ENCODE assay signal across 28 mouse cellular contexts in genomic region chr1:169671801-169672200, GRCm38 (mm10). TPM values are rescaled to one million over a fixed set of nuclear protein-coding genes. Genes with fewer than 3 reads are reported as not detected.
DNase-seq lines count a peak whose midpoint lies in the region; ATAC-seq lines count a peak whose summit lies in the region.
"Had no signal": no experiment of that assay in that cellular context is flagged by ENCODE, and none has a peak within 500 bp of the region (broad histone marks: within the 10 kb centered on the region; RNA-seq: fewer than 3 reads in every experiment).

No protein-coding gene starts in this region.

- DNase-seq in adrenal gland, postnatal 36 days, result peak; percentile 10 to 13
- no peak for DNase-seq in adrenal gland, postnatal 14 days
- no peak for DNase-seq in heart, postnatal 36 days
- DNase-seq in Muller cell, postnatal 12 days (ENCODE audit: inconsistent ontology term), result peak; percentile 90
- DNase-seq in fibroblast of lung, adult 2 months (ENCODE audit: low read depth), result peak; percentile 69
- DNase-seq in kidney, adult 9 months, result no peak
- DNase-seq: cerebellum, adult 8-10 months; cerebellum, postnatal 25 days; kidney, adult 11 months; kidney, postnatal 4 days; layer of hippocampus, postnatal 36 days; liver; lung, adult 2 months; lung, postnatal 14 days; right cerebral cortex, adult 18-20 months; thymus, adult 2 months; thymus, postnatal 36 days had no signal

- H3K9ac ChIP-seq in heart, embryonic 15.5 days, result no peak overlapping the region
- H3K9ac ChIP-seq in neural tube, embryonic 15.5 days (replicated peaks), result no peak overlapping the region
- H3K9ac ChIP-seq: heart, embryonic 12.5 days; hindbrain, embryonic 14.5 days; liver, embryonic 14.5 days; midbrain, embryonic 15.5 days had no signal

- no peaks in the 10 kb centered on the region for H3K27me3 ChIP-seq in heart, embryonic 15.5 days
- no peaks in the 10 kb centered on the region for H3K27me3 ChIP-seq in neural tube, embryonic 15.5 days (replicated peaks)
- H3K27me3 ChIP-seq: heart, embryonic 12.5 days; midbrain, embryonic 15.5 days had no signal

- H3K4me3 ChIP-seq in heart, embryonic 15.5 days, result no peak overlapping the region
- no peak overlapping the region for H3K4me3 ChIP-seq in neural tube, embryonic 15.5 days (replicated peaks)
- H3K4me3 ChIP-seq: forebrain, embryonic 10.5 days; heart, embryonic 12.5 days; midbrain, embryonic 10.5 days; midbrain, embryonic 15.5 days had no signal

- intact Hi-C loops in heart, postnatal 36 days (cut with DNase I), result loop anchor here (5.0 kb wide), 2 partner anchors 140 to 466 kb away; partner anchors contain the start of gene Nuf2

- H3K4me2 ChIP-seq in heart, embryonic 15.5 days, result no peak overlapping the region
- no peak overlapping the region for H3K4me2 ChIP-seq in neural tube, embryonic 15.5 days
- H3K4me2 ChIP-seq: heart, embryonic 12.5 days; hindbrain, embryonic 14.5 days; midbrain, embryonic 15.5 days had no signal

- H3K4me1 ChIP-seq in heart, embryonic 15.5 days (replicated peaks), result no peaks in the 10 kb centered on the region
- H3K4me1 ChIP-seq in neural tube, embryonic 15.5 days, result no peaks in the 10 kb centered on the region
- H3K4me1 ChIP-seq: forebrain, embryonic 10.5 days; heart, embryonic 12.5 days; midbrain, embryonic 15.5 days had no signal

- no peak for ATAC-seq in heart, embryonic 15.5 days (replicated peaks; ENCODE audit: insufficient number of reproducible peaks, insufficient read depth, low FRiP score, low read depth)
- ATAC-seq in neural tube, embryonic 15.5 days (ENCODE audit: low FRiP score), result no peak
- ATAC-seq: forebrain, embryonic 16.5 days; inflammation-experienced regulatory T-cells, adult 6 months; midbrain, embryonic 15.5 days had no signal

- no peaks in the 10 kb centered on the region for H3K36me3 ChIP-seq in heart, embryonic 15.5 days
- H3K36me3 ChIP-seq in neural tube, embryonic 15.5 days, result no peaks in the 10 kb centered on the region
- H3K36me3 ChIP-seq: forebrain, embryonic 10.5 days; heart, embryonic 12.5 days; midbrain, embryonic 10.5 days; midbrain, embryonic 15.5 days had no signal

- 67% methylated on average over 2 of the region's 2 CpGs for WGBS in heart, embryonic 15.5 days
- WGBS in neural tube, embryonic 15.5 days, result 83% methylated on average over 2 of the region's 2 CpGs

- no peaks in the 10 kb centered on the region for H3K9me3 ChIP-seq in heart, embryonic 15.5 days (replicated peaks)
- no peaks in the 10 kb centered on the region for H3K9me3 ChIP-seq in neural tube, embryonic 15.5 days (replicated peaks)
- H3K9me3 ChIP-seq: forebrain, embryonic 10.5 days; heart, embryonic 12.5 days; midbrain, embryonic 10.5 days; midbrain, embryonic 15.5 days had no signal

- H3K27ac ChIP-seq in heart, embryonic 15.5 days, result 0 out of 2 replicates have a peak overlapping the region, but pooled peaks have one; percentile 24
- H3K27ac ChIP-seq in neural tube, embryonic 15.5 days (replicated peaks), result no peak overlapping the region
- H3K27ac ChIP-seq: forebrain, embryonic 10.5 days; hindbrain, embryonic 14.5 days; liver, embryonic 14.5 days; midbrain, embryonic 10.5 days; midbrain, embryonic 15.5 days had no signal

RNA-seq across cellular contexts. Expression of gene Rgs5, which starts 16.5 kb away (rescaled TPM):
- total RNA-seq in adrenal gland, postnatal 36 days (2021), result 10 to 100 TPM; 38.1 to 46.5 TPM
- total RNA-seq in adrenal gland, postnatal 14 days (2021), result 130 and 159 TPM in 2 replicates
- polyA plus RNA-seq in heart, embryonic 15.5 days (2015; fragmentation: Nextera tagmentation; extraction: Ambion mirVana), result 11.5 and 12.7 TPM in 2 replicates
- total RNA-seq in heart, postnatal 36 days (2021), result 100 to 1,000 TPM; 287 to 332 TPM
- polyA plus RNA-seq in neural tube, embryonic 15.5 days (2015; fragmentation: Nextera tagmentation; extraction: Ambion mirVana), result 14.8 and 18.6 TPM in 2 replicates
- total RNA-seq: hematopoietic stem cell, adult 5-6 weeks had no signal

Comparison
In these comparisons a context has a peak if more than half of its experiments do, and no peak if none do; other contexts are left out.
1. DNase-seq: peak in adrenal gland, postnatal 36 days (2 of 2), Muller cell, postnatal 12 days (single experiment) and fibroblast of lung, adult 2 months (single experiment); none in adrenal gland, postnatal 14 days (single experiment), heart, postnatal 36 days (0 of 2) and kidney, adult 9 months (single experiment).